Mouse (Mus musculus): ENCODE data around the gene Ablim1. TPM values are rescaled to one million over a fixed set of nuclear protein-coding genes. Genes with fewer than 3 reads are reported as not detected.

Gene Ablim1
- polyA plus RNA-seq, 1 experiment from 2014 or later, result 26.6 TPM

DNA sequence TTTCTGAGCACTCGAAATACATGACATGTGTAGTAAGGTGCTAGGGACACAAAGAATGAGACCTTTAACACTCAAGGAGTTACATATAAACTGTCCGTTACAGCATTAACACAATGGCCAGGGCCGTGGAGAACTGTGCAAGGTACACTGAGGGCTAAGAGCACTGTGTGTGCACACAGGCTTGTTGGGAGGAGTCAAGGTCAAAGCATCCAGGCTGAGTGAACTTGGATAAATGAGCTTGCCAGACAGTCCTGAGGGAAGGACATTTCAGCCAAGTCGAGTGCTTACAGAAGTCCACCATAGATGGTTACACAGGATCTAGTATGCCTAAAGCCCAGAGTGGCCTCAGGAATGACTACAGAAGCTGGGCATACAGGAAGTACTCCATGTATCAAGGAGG, 319.3 kb downstream of the Ablim1 start:
- 84% methylated on average over 4 of the region's 4 CpGs for WGBS
- Histone ChIP-seq H3K4me1 (peaks cover 39% of the 10 kb centered on the region), H3K36me3 (no peaks in the 10 kb centered on the region), H3K27ac (no peak overlapping the region), H3K27me3 (no peaks in the 10 kb centered on the region), H3K9ac (no peak overlapping the region), H3K4me3 (no peak overlapping the region), H3K4me2 (replicated peaks) (no peak overlapping the region), H3K9me3 (replicated peaks) (no peaks in the 10 kb centered on the region)
- ATAC-seq (ENCODE audit: low FRiP score), result no peak

DNA sequence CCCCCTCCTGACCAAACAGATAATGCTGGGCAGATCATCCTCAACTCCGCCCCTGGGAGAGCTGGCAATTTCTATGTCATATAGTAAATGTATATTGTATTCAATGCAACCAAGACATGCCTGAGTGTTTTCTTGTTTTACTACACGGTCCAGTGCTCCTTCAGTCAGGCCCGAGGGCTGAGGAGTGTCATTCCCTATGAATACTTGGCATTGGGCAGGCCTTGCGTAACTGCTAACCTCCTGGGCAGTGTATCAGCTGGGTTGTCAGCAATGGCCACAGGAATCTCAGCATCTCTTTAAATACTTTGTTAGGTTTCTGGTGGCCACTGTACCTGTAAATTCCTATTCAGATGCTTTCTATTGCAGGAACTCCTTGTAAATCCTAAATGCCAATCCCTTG, 320.1 kb downstream of the Ablim1 start:
- ATAC-seq (ENCODE audit: low FRiP score), result no peak
- H3K36me3 ChIP-seq, result no peaks in the 10 kb centered on the region
- H3K27ac ChIP-seq, result no peak overlapping the region
- WGBS, result 71% methylated on average over 4 of the region's 4 CpGs
- H3K4me3 ChIP-seq, result no peak overlapping the region
- no peaks in the 10 kb centered on the region for H3K27me3 ChIP-seq
- H3K4me2 ChIP-seq (replicated peaks), result no peak overlapping the region
- H3K4me1 ChIP-seq, result peaks cover 45% of the 10 kb centered on the region
- H3K9me3 ChIP-seq (replicated peaks), result no peaks in the 10 kb centered on the region
- no peak overlapping the region for H3K9ac ChIP-seq

DNA sequence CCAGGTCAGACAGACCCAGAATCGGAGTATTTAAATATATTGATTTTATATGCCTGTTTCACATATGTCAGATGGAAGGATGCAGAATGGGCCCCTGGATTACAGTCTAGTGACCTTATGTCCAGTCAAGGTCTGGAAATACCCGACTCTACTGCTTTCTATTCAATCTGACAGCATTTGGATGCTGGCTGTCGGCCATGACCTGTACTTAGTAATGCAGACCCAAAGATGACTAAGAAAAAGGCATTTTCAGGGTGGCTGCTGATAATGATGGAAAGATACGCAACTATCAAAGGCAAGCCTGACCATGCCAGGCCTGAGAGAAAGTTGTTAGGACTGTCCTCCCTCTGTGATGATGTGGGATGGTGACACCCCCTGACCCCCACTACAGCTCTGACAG, 321.0 kb downstream of the Ablim1 start:
- Histone ChIP-seq H3K4me3 (no peak overlapping the region), H3K36me3 (no peaks in the 10 kb centered on the region), H3K27ac (no peak overlapping the region), H3K4me1 (peaks cover 46% of the 10 kb centered on the region), H3K27me3 (no peaks in the 10 kb centered on the region), H3K4me2 (replicated peaks) (no peak overlapping the region), H3K9me3 (replicated peaks) (no peaks in the 10 kb centered on the region), H3K9ac (no peak overlapping the region)
- no peak for ATAC-seq (ENCODE audit: low FRiP score)
- WGBS, result 82% methylated on average over 4 of the region's 4 CpGs

DNA sequence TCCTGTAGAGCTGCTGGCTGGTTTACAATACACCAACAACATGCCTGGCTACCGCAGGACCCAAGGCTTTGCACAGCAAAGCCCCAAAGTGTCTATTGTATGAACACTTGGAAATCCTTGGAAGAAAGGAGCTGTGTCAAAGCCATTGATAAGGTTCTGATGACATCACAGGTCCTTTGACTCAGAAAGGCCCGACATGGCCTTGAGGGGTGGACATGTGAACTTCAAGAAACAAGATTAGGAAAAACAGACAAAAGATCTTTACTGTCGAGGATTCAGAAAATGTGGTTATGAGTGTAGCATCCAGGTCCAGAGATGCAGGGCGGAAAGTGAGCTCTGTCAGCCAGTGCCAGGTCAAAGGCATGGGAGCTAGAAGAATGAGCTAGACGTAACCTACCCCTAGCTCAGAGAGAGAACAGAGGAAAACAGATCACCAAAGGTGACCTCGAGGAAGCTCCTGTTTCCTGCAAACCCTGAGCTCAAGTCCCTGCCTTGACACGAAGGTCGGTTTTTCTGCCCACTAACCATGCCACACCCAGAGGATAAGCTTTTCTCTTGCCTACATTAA, 321.7 kb downstream of the Ablim1 start:
- Histone ChIP-seq H3K4me2 (replicated peaks) (no peak overlapping the region), H3K4me3 (no peak overlapping the region), H3K9me3 (replicated peaks) (no peaks in the 10 kb centered on the region), H3K36me3 (no peaks in the 10 kb centered on the region), H3K27ac (no peak overlapping the region), H3K4me1 (peaks cover 52% of the 10 kb centered on the region), H3K9ac (no peak overlapping the region), H3K27me3 (no peaks in the 10 kb centered on the region)
- no peak for ATAC-seq (ENCODE audit: low FRiP score)
- 75% methylated on average over 8 of the region's 8 CpGs for WGBS

DNA sequence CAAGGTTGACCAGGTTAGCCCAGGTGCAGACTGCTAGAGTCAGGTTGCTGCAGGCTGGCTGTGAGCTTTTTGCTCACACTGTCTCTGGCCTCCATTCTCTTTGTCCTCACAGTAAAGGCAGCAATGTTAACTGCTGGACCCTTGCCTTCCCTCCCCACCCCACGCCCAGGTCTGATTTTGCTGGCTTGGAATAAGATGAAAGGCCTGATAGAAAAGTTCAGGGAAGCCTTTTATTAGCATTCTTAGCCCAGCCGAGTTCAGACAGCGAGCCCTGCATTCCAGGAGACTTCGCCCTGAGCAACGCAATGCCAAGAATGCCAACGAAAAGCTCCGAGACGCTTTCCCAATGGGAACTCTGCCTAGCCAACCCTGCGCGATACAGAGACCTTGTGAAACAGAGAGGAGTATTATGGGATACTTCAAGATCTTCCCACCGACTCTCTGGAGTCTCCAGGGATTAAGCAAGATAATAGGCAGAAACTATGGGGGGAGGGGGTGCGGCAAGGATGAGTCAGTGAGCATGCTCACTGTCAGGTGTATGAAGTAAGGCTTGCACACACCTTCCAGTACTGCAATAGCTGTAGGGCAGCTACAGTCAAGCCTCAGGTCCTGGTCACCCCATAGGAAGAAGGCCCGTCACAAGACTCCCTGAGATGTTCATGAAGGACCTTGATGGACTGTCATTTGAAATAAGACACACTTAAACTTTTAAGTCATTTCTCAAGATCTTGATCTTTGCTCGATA, 324.2 kb downstream of the Ablim1 start:
- ATAC-seq (ENCODE audit: low FRiP score), result peak; percentile 80
- no peaks in the 10 kb centered on the region for H3K27me3 ChIP-seq
- H3K4me3 ChIP-seq, result no peak overlapping the region
- no peak overlapping the region for H3K4me2 ChIP-seq (replicated peaks)
- H3K9me3 ChIP-seq (replicated peaks), result no peaks in the 10 kb centered on the region
- peaks cover 44% of the 10 kb centered on the region for H3K4me1 ChIP-seq
- peak overlapping the region; percentile 24 for H3K27ac ChIP-seq
- H3K36me3 ChIP-seq, result no peaks in the 10 kb centered on the region
- WGBS, result 25% methylated on average over 14 of the region's 14 CpGs
- no peak overlapping the region for H3K9ac ChIP-seq

DNA sequence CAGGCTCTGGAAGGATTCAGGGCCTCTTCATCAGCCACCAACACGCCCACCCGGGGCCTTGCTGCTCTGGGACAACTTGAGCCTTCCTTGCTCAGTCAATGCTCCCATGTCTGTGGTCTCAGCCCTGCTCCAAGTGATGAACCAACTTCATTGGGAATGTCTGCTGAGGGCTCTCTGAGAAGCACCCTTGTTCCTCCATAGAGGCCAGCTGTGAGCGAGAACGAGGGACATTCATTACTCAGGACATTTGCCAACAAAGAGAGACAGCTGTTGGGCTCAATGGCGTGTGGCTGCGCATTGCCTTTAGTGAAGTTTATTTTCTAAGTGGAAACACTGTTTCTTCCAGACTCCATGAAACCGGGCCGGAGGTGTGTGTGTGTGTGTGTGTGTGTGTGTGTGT, 325.5 kb downstream of the Ablim1 start:
- H3K36me3 ChIP-seq, result no peaks in the 10 kb centered on the region
- 79% methylated on average over 8 of the region's 8 CpGs for WGBS
- no peak overlapping the region for H3K9ac ChIP-seq
- H3K4me1 ChIP-seq, result peaks cover 42% of the 10 kb centered on the region
- H3K9me3 ChIP-seq (replicated peaks), result no peaks in the 10 kb centered on the region
- H3K4me2 ChIP-seq (replicated peaks), result no peak overlapping the region
- no peak for ATAC-seq (ENCODE audit: low FRiP score)
- no peak overlapping the region for H3K4me3 ChIP-seq
- H3K27ac ChIP-seq, result no peak overlapping the region
- H3K27me3 ChIP-seq, result no peaks in the 10 kb centered on the region

DNA sequence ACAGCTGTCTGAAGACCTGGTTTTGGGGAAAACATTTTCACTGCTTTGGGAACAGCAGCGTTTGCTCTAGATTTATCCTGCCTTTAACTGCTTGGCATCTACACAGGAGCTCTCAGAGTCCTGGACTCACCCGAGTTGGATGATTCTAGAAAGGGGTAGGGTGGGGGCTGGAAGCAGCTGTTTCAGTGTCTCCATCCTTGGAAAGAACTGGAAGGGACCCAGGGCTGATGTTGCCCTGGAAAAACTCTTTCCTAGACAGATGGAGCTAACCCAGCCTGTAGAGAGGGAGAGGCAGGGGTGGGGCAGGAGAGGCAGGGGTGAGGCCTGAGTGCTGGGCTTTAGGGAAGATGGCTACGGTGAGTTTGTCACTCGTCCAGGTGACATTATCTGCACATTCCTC, 330.5 kb downstream of the Ablim1 start:
- WGBS, result 69% methylated on average over 4 of the region's 4 CpGs
- ATAC-seq (ENCODE audit: low FRiP score), result no peak
- peaks cover 16% of the 10 kb centered on the region for H3K4me1 ChIP-seq

DNA sequence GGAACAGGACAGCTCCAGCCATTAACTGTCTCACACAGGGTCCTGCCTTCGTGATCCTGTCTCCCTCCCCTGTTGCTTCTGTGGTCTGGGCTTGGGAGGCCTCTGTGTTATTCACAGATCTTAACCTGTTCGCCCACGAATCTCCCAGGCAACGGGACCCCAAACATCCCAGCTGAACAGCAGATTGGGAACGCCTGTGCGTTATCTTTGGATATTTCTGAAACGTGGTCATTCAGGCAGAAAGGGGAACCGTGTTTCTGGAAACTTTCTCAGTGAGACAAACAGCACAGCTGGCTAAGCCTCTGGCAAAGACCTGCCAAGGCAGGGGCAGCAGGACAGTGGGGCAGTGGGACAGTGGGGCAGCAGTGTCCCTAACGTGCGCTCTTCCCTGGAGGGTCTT, 331.0 kb downstream of the Ablim1 start:
- Histone ChIP-seq H3K4me3 (no peak overlapping the region), H3K9me3 (replicated peaks) (no peaks in the 10 kb centered on the region), H3K4me1 (peaks cover 11% of the 10 kb centered on the region), H3K36me3 (no peaks in the 10 kb centered on the region), H3K27ac (no peak overlapping the region), H3K4me2 (replicated peaks) (no peak overlapping the region), H3K27me3 (no peaks in the 10 kb centered on the region), H3K9ac (no peak overlapping the region)
- no peak for ATAC-seq (ENCODE audit: low FRiP score)
- WGBS, result 63% methylated on average over 10 of the region's 10 CpGs

More for the DNA sequence above, 330.5 kb downstream of the Ablim1 start:
- H3K9me3 ChIP-seq (replicated peaks), result no peaks in the 10 kb centered on the region
- H3K4me3 ChIP-seq, result no peak overlapping the region
- no peaks in the 10 kb centered on the region for H3K36me3 ChIP-seq
- H3K27me3 ChIP-seq, result no peaks in the 10 kb centered on the region
- H3K27ac ChIP-seq, result no peak overlapping the region
- no peak overlapping the region for H3K9ac ChIP-seq
- no peak overlapping the region for H3K4me2 ChIP-seq (replicated peaks)

Other genes starting within 250 kb of the Ablim1 start
- gene Fam160b1, start 45.8 kb upstream of the Ablim1 start, polyA plus RNA-seq (2016; fragmentation: Nextera tagmentation; extraction: Ambion mirVana), result 19.6 TPM in 2 replicates
- gene Trub1, start 138.0 kb upstream of the Ablim1 start, polyA plus RNA-seq (2016; fragmentation: Nextera tagmentation; extraction: Ambion mirVana), result 15.9 and 18.9 TPM in 2 replicates

All from hindbrain, embryonic 12.5 days (tissue).